Mouse (Mus musculus) cortical plate, adult 2 months (tissue): Measurements from ENCODE around the gene Exph5.

Experiments used
- CTCF ChIP-seq: fragments of 200-500 bp; IDR thresholded peaks from 2 replicates; pipeline ENCODE4 v1.5.1; 2011; ENCODE audit warnings: mild to moderate bottlenecking, control low read depth, low read length; ENCODE audit not compliant: insufficient read depth; ENCODE audit errors: extremely low read depth
- POLR2A ChIP-seq: fragments of 200-500 bp; IDR thresholded peaks from 2 replicates; pipeline ENCODE4 v1.6.1; 2011; ENCODE audit warnings: mild to moderate bottlenecking, low read length, control low read depth; ENCODE audit not compliant: insufficient read depth; ENCODE audit errors: extremely low read depth

- TF ChIP-seq CTCF (no peak), POLR2A (no peak)
These were observed 44.3 kb downstream of the Exph5 start for GRCm38 (mm10) chr9:53345728-53346127.
